Mouse (Mus musculus): ENCODE measurements around the gene Mnd1. TPM values are rescaled to one million over a fixed set of nuclear protein-coding genes. Genes with fewer than 3 reads are reported as not detected.
A peak's percentile ranks its signal among the peaks of the same experiment; 100 is the strongest.

The Mnd1 gene
- polyA plus RNA-seq, 1 experiment, result 4.2 TPM

- no peak for DNase-seq (ENCODE audit: low spot score)
Measured at GRCm38 (mm10) chr3:84092875-84093274, 62.7 kb downstream of the Mnd1 start.

- DNase-seq (ENCODE audit: low spot score), result no peak
Measured at GRCm38 (mm10) chr3:84090982-84091381, 64.6 kb downstream of the Mnd1 start.

GRCm38 (mm10) chr3:84086921-84087320 is 68.7 kb downstream of the Mnd1 start:
- DNase-seq (ENCODE audit: low spot score), result no peak

- no peak for DNase-seq (ENCODE audit: low spot score)
Measured at GRCm38 (mm10) chr3:84086337-84086736, 69.2 kb downstream of the Mnd1 start.

- DNase-seq (ENCODE audit: low spot score), result no peak
Measured at GRCm38 (mm10) chr3:84085429-84085828, 70.2 kb downstream of the Mnd1 start.

GRCm38 (mm10) chr3:84081208-84081722 is 74.3 kb downstream of the Mnd1 start:
- DNase-seq (ENCODE audit: low spot score), result no peak

- DNase-seq (ENCODE audit: low spot score), result no peak
Measured at GRCm38 (mm10) chr3:84080074-84080473, 75.5 kb downstream of the Mnd1 start.

GRCm38 (mm10) chr3:84077505-84077904 is 78.1 kb downstream of the Mnd1 start:
- no peak for DNase-seq (ENCODE audit: low spot score)

GRCm38 (mm10) chr3:84076543-84077332 is 78.8 kb downstream of the Mnd1 start:
- DNase-seq (ENCODE audit: low spot score), result no peak

- DNase-seq (ENCODE audit: low spot score), result no peak
Measured at GRCm38 (mm10) chr3:84075516-84075915, 80.1 kb downstream of the Mnd1 start.

- no peak for DNase-seq (ENCODE audit: low spot score)
Measured at GRCm38 (mm10) chr3:84074777-84075176, 80.8 kb downstream of the Mnd1 start.

- no peak for DNase-seq (ENCODE audit: low spot score)
Measured at GRCm38 (mm10) chr3:84071641-84072040, 83.9 kb downstream of the Mnd1 start.

GRCm38 (mm10) chr3:84070811-84071210 is 84.8 kb downstream of the Mnd1 start:
- DNase-seq (ENCODE audit: low spot score), result no peak

GRCm38 (mm10) chr3:84068831-84069709 is 86.5 kb downstream of the Mnd1 start:
- no peak for DNase-seq (ENCODE audit: low spot score)

GRCm38 (mm10) chr3:84065825-84066224 is 89.8 kb downstream of the Mnd1 start:
- no peak for DNase-seq (ENCODE audit: low spot score)

- no peak for DNase-seq (ENCODE audit: low spot score)
Measured at GRCm38 (mm10) chr3:84063369-84063914, 92.1 kb downstream of the Mnd1 start.

- no peak for DNase-seq (ENCODE audit: low spot score)
Measured at GRCm38 (mm10) chr3:84061523-84062453, 93.8 kb downstream of the Mnd1 start.

GRCm38 (mm10) chr3:84060946-84061345 is 94.6 kb downstream of the Mnd1 start:
- no peak for DNase-seq (ENCODE audit: low spot score)

GRCm38 (mm10) chr3:84060128-84060527 is 95.5 kb downstream of the Mnd1 start:
- DNase-seq (ENCODE audit: low spot score), result no peak

GRCm38 (mm10) chr3:84059676-84060075 is 95.9 kb downstream of the Mnd1 start:
- no peak for DNase-seq (ENCODE audit: low spot score)

GRCm38 (mm10) chr3:84059261-84059660 is 96.3 kb downstream of the Mnd1 start:
- peak; percentile 36 for DNase-seq (ENCODE audit: low spot score)

All from urinary bladder, adult 2 months (tissue).